Mouse (Mus musculus) kidney, postnatal 4 days (tissue): ENCODE data around the gene Gm37240.

Experiments used
- DNase-seq, 2 experiments: peaks; one replicate each; pipeline ENCODE4 v3.0.0; 2021; ENCODE audit warnings: mixed read lengths in 2 of 2

The Gm37240 gene

DNA sequence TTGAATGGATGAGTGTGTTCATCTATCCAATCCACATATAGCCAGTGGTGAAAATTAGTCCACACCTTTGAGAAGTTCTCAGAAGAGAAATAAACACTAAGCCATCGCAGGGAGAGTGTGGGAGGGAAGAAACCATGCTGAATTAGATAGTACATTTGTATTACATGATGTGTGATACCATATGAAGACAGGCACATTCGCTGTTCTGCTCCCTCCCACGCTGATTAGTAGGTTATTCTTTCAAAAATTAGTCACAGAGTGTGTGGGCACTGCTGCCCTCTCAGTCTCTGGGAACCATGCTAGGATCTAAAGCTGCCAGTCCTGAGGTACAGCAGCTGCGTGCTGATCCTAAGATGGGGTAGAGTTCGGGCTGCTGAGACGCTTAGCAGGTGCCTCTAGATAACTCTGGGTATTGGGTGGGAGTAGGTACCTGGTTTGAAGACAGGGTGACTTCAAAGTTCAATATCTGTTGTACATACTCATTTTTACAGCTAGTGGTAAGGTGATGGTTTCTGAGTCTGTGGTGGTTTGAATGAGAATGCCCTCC, 333.5 kb downstream of the Gm37240 start:
- DNase-seq, result no peak

DNA sequence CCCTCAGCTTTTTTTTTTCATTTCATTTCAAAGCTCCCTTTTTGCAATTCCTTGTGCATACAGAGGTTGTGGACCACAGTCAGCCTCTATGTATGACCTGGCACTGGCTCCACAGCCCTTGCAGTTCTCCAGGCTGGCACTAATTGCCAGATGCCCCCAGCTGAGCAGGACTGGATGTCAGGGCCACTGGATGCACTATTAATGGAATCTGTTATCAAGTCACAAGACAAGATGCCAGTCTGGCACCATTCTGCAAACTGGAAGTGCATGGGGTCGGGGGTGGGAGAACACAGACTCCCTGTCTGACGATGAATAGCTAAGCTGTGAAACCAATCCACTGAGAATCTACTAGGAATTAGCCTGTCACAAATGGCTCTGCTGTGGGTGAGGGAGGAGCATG, 336.0 kb downstream of the Gm37240 start:
- DNase-seq, result no peak

DNA sequence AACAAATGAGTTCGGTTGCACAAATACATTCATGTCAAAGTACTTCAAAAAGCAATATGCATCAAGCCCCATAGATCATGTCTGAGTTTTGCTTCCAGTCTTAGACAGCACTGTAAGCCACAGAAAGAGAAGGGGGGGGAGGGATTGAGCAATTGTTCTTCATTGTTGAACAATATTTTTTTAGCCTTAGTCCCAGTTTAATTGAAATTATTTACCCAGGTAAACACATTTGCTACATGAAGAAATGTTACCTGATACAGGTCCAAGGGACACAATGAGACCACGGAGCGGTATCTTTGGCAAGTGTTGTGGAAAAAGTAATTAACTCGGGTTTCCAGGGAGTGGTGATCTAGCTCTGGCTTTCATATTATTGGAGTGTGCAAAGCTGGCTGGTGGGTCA, 337.0 kb downstream of the Gm37240 start:
- DNase-seq, result no peak

DNA sequence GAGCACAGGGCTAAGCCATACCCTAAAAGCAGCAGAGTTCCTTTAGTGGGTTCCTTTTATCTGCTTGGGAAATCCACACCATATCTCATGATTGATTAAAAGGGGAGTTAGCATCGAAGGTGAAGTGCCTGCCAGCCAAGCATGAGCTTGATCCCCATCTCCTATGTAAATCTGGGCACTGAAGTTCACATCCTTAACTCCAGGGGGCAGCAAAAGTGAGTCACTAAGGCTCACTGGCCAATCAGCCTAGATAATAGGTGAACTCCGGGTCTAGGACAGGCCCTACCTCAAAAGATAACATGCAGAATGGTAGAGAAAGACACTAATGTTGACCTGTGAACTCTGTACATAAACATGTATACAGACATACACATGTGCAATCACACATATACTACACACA, 343.7 kb downstream of the Gm37240 start:
- peak; percentile 26 to 35 for DNase-seq

- no peak for DNase-seq
Measured at GRCm38 (mm10) chr3:85542765-85543164, 344.6 kb downstream of the Gm37240 start.

GRCm38 (mm10) chr3:85535621-85536520, 351.4 kb downstream of the Gm37240 start:
- peak in 1 of 2 experiments; percentile 15 for DNase-seq

GRCm38 (mm10) chr3:85535042-85535441, 352.3 kb downstream of the Gm37240 start:
- DNase-seq, result no peak

DNA sequence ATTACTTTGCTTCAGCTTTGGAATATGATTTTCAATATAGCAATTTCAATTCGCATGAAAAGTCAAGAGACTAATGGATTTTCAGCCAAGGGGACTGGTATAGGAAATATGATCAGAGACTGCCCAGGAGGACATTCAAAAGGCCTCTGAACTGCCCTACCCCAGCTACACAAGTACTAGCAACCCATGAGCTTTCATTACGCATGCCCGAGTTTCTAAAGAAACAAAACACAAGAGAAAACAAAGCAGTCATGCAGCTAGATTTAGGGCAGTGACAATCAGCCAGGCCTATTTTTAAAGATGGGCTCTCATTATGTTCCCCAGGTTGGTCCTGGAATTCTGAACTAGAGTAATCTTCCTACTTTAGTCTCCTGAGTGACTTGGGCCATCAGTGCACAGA, 354.9 kb downstream of the Gm37240 start:
- no peak for DNase-seq

DNA sequence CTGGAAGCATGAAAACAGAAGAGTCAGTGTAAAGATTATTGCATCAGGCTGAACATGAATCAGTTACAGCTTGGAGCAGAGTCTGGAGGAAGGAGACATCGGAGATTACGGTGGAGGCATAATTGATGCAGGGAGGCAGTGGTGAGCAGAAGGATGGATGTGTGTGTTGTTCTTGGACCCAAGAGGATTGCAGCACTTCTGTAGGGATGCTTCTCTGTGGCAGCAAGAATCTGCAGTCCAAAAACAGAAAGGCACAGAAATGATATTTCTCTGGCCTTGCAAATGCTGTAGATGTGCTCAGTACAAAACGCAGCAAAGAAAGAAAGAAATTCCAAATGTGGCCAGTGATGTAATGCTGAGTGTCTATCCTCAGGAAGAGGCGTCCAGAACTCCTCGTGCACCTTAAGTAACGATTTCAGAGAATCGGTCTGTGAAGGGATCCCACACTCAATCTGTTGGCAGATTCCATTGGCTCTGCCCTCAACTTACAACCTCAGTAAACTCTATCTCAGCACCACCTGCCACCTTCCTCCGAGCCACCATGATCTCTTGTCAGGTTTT, 356.6 kb downstream of the Gm37240 start:
- no peak for DNase-seq

DNA sequence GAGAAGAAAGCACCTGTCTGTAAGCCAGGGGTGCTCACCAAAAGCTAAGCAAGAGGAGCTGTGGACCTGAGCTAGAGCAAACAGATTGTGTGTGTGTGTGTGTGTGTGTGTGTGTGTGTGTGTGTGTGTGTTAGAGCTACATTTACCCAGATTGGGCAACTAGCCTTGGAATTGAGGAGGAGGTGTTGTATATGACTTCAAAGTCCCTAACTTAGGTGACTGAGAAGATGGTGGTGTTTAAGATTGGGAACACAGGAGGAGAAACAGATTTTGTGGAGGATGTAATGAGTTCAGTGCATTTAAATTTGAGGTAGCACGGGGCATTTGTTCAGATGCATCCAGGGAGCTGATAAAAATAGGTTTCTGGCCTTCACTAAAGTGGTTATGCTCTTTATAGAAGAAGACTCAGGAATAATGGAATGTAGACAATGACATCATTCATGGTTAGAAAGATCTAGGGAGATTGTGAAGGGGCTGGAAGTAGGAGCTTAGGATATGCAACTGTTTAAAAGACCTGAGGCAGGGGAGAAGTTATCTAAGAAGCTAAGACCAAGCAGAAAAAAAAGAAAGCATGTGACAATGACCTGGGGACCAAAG, 365.9 kb downstream of the Gm37240 start:
- no peak for DNase-seq

DNA sequence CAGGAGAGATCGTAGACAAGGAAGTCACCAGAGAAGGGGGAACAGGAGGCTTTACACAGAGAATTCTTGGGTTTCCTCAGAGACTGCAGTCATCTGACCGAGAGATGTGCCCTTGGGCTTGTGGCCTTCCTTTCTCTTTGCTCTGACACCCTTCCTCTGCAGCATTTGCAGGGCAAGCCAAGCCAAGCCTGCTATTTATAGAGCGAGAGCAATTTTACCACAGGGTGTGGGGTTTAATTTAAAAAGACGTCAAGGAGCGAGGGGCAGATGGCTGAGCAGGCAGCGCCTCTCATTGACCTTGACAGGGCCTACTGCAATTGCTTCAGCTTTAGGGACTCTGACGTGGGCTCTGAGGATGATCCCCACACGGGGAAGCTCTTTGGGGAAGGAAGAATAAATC, 368.6 kb downstream of the Gm37240 start:
- no peak for DNase-seq

- DNase-seq, result no peak
Measured at GRCm38 (mm10) chr3:85518072-85518471, 369.2 kb downstream of the Gm37240 start.

- DNase-seq, result no peak
Measured at GRCm38 (mm10) chr3:85516739-85517396, 370.4 kb downstream of the Gm37240 start.

GRCm38 (mm10) chr3:85514700-85515099, 372.6 kb downstream of the Gm37240 start:
- no peak for DNase-seq

DNA sequence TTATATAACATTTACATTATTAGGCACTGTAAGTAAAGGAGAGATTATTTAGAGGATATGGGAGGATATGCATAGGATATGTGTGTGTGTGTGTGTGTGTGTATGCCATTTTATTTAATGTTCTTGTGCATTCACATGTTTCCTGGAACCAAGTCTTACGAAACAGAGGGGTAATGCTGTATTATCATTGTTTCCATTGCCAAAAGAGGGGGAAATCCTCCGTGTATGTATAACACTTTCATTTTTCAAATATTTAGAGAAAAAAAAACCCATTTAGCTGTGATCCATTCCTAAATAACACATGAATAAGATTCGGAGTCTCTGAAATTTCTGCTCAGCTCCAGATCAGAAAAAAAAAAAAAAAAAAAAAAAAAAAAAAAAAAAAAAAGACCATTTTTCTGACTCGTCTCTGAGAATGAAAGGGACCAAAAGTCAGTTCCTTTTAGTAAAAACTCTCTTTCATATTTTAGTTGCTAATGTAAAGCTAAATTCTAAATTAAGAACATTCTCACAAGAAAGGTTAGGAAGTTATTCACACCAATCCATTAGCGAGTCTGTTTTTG, 378.5 kb downstream of the Gm37240 start:
- DNase-seq, result no peak

- DNase-seq, result no peak
Measured at GRCm38 (mm10) chr3:85500096-85500495, 387.2 kb downstream of the Gm37240 start.

GRCm38 (mm10) chr3:85496146-85496545, 391.2 kb downstream of the Gm37240 start:
- no peak for DNase-seq

- DNase-seq, result no peak
Measured at GRCm38 (mm10) chr3:85493796-85494195, 393.5 kb downstream of the Gm37240 start.

DNA sequence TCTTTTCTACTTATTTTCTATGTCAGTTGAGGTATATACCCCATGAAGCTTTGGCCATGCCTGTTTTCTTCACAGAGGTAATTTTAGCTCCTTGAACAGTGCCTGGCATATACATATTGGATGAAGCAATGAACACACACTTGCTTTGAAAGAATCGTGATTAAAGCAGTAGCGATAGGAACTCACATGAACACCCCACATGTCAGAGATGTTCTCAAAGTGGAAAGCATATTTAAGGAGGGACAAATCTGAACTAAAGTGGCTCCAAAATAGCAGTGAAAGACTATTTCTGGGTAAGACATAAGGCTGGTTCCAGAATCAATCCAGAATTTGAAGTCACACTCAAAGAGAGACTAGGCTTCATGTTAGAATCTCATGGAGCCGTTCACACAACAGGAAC, 397.1 kb downstream of the Gm37240 start:
- DNase-seq, result no peak

DNA sequence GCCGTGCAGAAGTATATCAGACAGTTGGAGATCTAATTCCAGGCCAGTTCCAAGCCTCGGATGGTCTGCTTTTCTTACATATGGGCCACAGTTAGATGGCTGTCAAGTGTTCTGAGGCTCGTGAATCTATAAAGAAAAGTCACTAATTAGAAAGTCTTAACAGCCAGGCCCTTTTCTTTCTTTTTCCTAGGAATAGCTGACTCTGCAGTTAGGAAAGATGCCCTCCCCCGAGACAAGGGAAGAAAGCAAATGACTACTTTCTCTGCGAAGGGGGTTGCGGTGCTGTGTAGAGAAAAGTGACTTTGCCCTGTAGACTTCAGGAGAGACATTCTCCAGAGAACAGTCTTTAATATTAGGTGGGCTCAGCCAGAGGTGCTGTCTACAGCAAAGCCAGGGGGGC, 399.9 kb downstream of the Gm37240 start:
- DNase-seq, result no peak

GRCm38 (mm10) chr3:85485536-85486190, 401.7 kb downstream of the Gm37240 start:
- DNase-seq, result peak in 1 of 2 experiments; percentile 15

GRCm38 (mm10) chr3:85482636-85483035, 404.7 kb downstream of the Gm37240 start:
- peak; percentile 76 to 82 for DNase-seq
